Mouse (Mus musculus) megakaryocyte, embryonic 14.5 days (primary cell): Measurements from ENCODE around the gene Kyat1. TPM values are rescaled to one million over a fixed set of nuclear protein-coding genes. Genes with fewer than 3 reads are reported as not detected.
"Not testable (repeated sequence)": the region's sequence is repeated elsewhere in the genome, so short reads cannot be mapped to it uniquely, and the experiment has no call there.

ENCODE experiments used
- H3K27me3 ChIP-seq: replicated peaks from 2 replicates; pipeline ENCODE3; 2012; ENCODE audit warnings: inconsistent platforms
- H3K36me3 ChIP-seq: replicated peaks from 2 replicates; pipeline ENCODE3; 2012; ENCODE audit warnings: low read length, inconsistent platforms, mixed read lengths
- H3K4me1 ChIP-seq: 2 replicates; pipeline ENCODE4 v1.6.1; 2012; ENCODE audit warnings: inconsistent platforms
- H3K4me3 ChIP-seq: replicated peaks from 2 replicates; pipeline ENCODE3; 2012; ENCODE audit warnings: moderate library complexity, mild to moderate bottlenecking, inconsistent platforms
- H3K9me3 ChIP-seq: 2 replicates; pipeline ENCODE4 v1.6.1; 2012; ENCODE audit warnings: inconsistent platforms
- FLI1 ChIP-seq: IDR thresholded peaks from 2 replicates; pipeline ENCODE4 v1.6.1; 2012; ENCODE audit warnings: low read length, inconsistent platforms, mixed read lengths
- GATA1 ChIP-seq: IDR thresholded peaks from 3 replicates; pipeline ENCODE4 v1.6.1; 2012; ENCODE audit warnings: mixed read lengths, low read length, inconsistent platforms, borderline replicate concordance
- polyA plus RNA-seq: library from polyadenylated mRNA; stranded (reverse); fragments of >175 nt; gene quantifications from 2 replicates; pipeline ENCODE4 v1.2.3, GENCODE M21; 2012; ENCODE audit warnings: low replicate concordance; ENCODE audit not compliant: insufficient read depth

Kyat1 gene
- polyA plus RNA-seq, 1 experiment = 7.7 TPM

DNA sequence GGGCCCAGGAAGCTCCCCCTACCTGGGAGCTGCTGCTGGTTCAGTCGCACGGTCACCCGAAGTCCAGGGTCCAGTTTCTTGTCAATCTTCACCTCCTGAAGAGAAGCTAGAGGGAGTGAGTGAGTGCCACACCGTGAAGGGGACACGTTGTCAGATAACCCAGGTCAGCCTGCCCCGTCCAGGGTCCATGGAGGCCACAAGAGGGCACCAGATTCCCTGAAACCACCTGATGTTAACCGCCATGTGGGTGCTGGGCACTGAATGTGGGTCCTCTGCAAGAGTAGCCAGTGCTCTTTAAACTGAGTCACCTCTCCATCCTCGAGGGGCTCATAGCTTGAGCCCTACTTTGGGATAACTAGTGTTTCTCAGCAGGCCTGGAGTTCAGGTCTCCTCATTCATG, 29.8 kb downstream of the Kyat1 start:
- Histone ChIP-seq H3K4me3 (no peak overlapping the region), H3K4me1 (peaks cover 46% of the 10 kb centered on the region), H3K27me3 (no peaks in the 10 kb centered on the region), H3K36me3 (peaks cover 53% of the 10 kb centered on the region), H3K9me3 (peaks cover 6% of the 10 kb centered on the region)
- TF ChIP-seq FLI1 = no peak

DNA sequence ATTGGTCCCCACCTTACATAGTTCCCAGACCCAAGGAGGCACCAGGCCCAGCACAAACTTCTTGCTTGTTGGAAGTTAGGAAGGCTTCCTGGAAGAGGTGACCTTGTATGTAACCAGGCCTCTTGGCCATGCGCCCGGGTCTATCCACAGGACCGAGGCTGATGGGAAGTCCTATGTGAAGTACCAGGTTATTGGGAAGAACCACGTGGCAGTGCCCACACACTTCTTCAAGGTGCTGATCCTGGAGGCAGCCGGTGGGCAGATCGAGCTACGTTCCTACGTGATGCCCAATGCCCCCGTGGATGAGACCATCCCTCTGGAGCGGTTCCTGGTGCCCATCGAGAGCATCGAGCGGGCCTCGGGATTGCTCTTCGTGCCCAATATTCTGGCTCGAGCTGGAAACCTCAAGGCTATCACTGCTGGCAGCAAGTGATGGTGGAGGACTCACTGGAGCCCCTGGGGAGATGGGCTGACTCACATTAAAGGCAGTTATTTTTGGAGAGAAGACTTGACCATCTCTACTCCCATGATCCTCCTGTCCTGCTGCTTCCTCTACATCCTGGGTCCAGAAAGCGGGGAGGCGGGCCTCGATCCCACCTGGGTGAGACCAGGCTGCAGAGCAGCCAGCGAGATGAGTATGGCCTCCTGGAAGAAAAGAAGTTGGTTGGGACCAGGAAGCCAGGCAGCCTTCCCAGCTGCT, 32.0 kb downstream of the Kyat1 start:
- TF ChIP-seq GATA1 (no peak), FLI1 (no peak)
- Histone ChIP-seq H3K4me1 (peaks cover 49% of the 10 kb centered on the region), H3K4me3 (no peak overlapping the region), H3K36me3 (peaks cover 53% of the 10 kb centered on the region), H3K27me3 (no peaks in the 10 kb centered on the region), H3K9me3 (peaks cover 6% of the 10 kb centered on the region)

DNA sequence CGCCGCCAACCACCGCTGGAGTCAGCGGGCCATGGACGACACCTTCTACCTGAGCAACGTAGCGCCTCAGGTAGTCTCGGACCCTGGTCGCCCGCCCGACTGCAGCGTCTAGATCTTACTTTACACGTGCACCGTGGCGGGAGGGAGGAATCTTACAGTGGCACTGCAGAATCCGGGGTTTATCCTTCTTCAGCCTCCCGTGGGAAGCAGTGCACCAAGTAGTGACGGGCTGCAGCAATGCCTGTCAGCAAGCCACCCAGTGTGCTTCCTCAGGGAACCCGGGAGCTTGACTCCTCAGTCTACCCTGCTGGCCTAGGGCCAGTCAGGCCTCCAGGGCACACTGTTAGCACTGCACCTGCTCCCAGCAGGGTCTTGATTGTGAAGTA, 33.7 kb downstream of the Kyat1 start:
- H3K27me3 ChIP-seq = no peaks in the 10 kb centered on the region
- H3K36me3 ChIP-seq = peaks cover 49% of the 10 kb centered on the region
- TF ChIP-seq GATA1 = no peak
- no peak for TF ChIP-seq FLI1
- peak overlapping the region; percentile 98 for H3K4me3 ChIP-seq
- peaks cover 40% of the 10 kb centered on the region for H3K4me1 ChIP-seq
- peaks cover 18% of the 10 kb centered on the region for H3K9me3 ChIP-seq

DNA sequence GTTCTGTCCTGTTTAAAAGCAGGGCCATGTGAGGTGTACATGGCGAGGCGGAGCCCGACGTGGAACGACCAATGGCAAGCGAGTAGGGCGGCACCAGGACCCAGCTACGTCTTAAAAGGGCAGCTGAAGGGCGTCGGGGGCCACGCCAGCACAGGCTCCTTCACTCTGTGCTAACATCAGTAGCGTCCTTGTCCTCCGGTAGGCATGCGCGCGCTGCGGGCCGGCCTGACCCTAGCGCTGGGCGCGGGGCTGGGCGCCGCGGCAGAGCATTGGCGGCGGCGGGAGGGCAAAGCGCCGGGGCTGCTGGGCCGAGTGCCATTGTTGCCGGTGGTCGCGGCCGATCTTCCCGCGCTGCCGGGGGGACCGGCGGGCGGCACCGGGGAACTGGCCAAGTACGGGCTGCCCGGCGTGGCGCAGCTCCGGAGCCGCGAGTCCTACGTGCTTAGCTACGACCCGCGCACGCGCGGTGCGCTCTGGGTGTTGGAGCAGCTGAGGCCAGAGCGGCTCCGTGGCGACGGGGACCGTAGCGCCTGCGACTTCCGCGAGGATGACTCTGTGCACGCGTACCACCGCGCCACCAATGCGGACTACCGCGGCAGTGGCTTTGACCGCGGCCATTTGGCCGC, 34.2 kb downstream of the Kyat1 start, which contains the start of gene Endog:
Gene Endog, plus strand, starts transcription at position 123 of the 626 bp plus-strand sequence.
- Histone ChIP-seq H3K27me3 (no peaks in the 10 kb centered on the region), H3K4me1 (peaks cover 35% of the 10 kb centered on the region)
- TF ChIP-seq FLI1 (no peak), GATA1 (no peak)

DNA sequence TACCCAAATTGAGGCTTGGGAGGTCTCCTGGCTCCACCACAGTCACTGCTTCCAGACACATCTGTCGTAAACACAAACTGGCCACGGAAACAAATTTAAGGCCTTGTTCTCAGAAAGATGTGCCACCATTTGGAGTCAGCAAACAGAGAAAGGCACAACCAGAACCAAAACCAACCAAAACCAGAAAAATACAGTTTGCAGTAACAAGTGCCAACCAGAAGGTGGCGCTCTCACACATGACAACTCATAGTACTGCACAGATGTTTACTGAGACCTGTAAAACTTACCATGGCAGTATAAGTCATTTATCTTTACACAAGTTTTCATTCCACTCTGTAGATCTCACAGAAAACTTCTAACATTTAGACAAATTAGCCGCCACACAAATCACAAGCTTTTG, 39.0 kb downstream of the Kyat1 start:
- Histone ChIP-seq H3K4me1 (peaks cover 18% of the 10 kb centered on the region), H3K36me3 (no peaks in the 10 kb centered on the region), H3K27me3 (peaks cover 3% of the 10 kb centered on the region), H3K4me3 (no peak overlapping the region), H3K9me3 (peaks cover 26% of the 10 kb centered on the region)
- TF ChIP-seq GATA1 = no peak
- TF ChIP-seq FLI1 = no peak

More for the DNA sequence above, 34.2 kb downstream of the Kyat1 start, which contains the start of gene Endog:
- Histone ChIP-seq H3K36me3 (peaks cover 43% of the 10 kb centered on the region), H3K4me3 (peak within 1 kb of the TSS; percentile 98), H3K9me3 (peaks cover 23% of the 10 kb centered on the region)

DNA sequence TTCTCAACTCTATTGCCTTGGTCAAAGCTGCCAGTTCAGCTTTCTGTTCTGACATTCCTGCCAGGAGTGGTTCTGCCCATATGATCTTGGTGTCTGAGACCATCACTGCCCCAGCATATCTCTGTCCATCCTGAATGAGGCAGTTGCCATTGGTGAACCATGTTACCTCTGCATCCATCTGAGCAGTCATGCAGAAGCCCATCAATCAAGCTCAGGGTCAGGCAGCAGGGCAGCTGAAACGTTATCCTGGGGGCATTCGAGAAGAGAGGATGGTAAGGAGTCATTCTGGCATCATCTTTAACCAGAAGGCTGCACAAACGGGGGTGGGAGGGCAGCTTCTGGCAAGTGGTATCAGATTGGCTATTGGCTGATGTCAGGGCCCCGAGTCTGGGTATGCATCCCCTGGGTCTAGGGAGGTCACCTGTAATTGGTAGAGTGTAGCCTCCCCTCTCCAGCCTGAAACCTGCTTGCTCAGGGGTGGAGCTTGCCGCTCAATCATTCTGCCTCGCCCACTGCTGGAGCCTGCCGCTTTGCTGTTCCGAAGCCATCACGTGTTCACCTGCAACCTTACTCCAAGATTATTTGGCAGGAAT, 41.2 kb downstream of the Kyat1 start:
- peaks cover 26% of the 10 kb centered on the region for H3K9me3 ChIP-seq

DNA sequence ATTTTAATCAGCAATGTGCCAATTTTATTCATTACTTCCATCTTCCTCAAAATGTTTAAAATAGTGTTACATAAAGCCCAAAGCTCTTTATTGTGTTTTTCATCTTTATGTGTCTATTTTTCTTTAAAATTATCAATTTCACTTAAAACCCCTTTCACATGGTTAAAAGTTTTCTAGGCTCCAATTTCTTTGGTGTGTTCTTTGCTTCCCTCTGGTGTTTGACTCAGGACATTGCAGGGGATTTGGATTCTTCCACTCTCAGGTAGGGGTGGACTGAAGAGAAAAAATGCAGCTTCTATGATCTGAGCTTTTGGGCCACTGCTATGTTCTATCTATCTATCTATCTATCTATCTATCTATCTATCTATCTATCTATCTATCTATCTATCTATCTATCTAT, 43.8 kb downstream of the Kyat1 start:
- peaks cover 6% of the 10 kb centered on the region for H3K27me3 ChIP-seq
- H3K4me1 ChIP-seq = 0 out of 2 replicates have a peak, but pooled peaks cover 3% of the 10 kb centered on the region
- no peak for TF ChIP-seq GATA1
- TF ChIP-seq FLI1 = no peak
- no peak overlapping the region for H3K4me3 ChIP-seq
- no peaks in the 10 kb centered on the region for H3K36me3 ChIP-seq
- H3K9me3 ChIP-seq = peaks cover 12% of the 10 kb centered on the region

More for the DNA sequence above, 41.2 kb downstream of the Kyat1 start:
- no peak for TF ChIP-seq GATA1
- no peak for TF ChIP-seq FLI1
- no peak overlapping the region for H3K4me3 ChIP-seq
- peaks cover 3% of the 10 kb centered on the region for H3K27me3 ChIP-seq
- H3K4me1 ChIP-seq = peaks cover 11% of the 10 kb centered on the region
- no peaks in the 10 kb centered on the region for H3K36me3 ChIP-seq

DNA sequence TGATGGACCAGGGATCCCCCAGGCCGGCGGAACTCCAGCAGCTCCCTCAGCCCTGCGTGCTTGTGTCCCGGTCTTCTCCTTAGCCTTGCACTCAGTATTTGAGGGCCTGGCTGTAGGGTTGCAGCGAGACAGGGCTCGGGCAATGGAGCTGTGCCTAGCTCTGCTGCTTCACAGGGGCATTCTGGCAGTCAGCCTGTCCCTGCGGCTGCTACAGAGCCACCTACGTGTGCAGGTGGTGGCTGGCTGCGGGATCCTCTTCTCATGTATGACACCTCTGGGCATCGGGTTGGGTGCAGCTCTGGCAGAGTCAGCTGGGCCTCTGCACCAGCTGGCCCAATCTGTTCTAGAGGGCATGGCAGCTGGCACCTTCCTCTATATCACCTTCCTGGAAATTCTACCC, 45.8 kb downstream of the Kyat1 start:
- not testable (repeated sequence) for H3K36me3 ChIP-seq, H3K4me1 ChIP-seq, H3K4me3 ChIP-seq, H3K27me3 ChIP-seq, H3K9me3 ChIP-seq

DNA sequence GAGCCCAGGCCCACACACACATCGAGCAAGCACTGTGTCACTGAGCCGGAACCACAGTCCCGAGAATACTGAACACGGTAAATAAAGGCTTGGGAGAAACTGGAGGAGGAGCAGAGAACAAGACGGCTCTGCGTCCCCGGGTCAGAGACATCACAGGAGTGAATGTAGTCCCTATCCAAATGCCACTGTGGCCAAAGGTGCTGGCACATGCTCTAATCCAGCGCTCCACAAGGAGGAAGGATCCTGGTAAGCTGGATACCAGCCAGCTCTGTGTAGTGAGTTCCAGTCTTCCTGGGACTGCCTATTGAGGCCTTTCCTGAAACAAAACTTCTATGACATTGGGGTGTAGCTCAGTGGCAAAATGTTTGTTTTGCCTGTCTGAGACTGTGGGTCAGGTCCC, 53.0 kb downstream of the Kyat1 start:
- Histone ChIP-seq H3K4me3 (no peak overlapping the region), H3K9me3 (no peaks in the 10 kb centered on the region), H3K4me1 (no peaks in the 10 kb centered on the region), H3K27me3 (peaks cover 1% of the 10 kb centered on the region), H3K36me3 (peaks cover 51% of the 10 kb centered on the region)
- TF ChIP-seq FLI1 (no peak), GATA1 (no peak)

DNA sequence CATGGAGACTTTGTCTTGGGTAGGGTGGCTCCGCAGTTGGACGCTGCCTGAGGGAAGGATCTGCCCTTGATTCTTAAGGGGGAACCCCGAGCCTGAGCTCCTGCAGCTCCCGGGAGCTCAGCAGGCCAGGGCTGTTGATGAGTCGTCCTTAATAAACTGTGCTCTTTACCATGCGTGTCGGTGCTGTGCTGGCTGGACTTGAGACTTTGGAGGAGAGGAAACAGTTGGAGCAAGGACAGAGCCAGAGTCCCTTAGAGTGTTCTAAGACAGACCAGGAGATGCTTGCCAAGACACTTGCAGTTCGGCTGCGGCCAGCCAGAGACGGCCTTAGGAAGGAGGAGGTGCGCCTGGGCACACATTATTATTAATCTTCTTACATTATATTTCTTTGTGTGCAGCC, 53.8 kb downstream of the Kyat1 start:
- no peaks in the 10 kb centered on the region for H3K4me1 ChIP-seq
- peaks cover 59% of the 10 kb centered on the region for H3K36me3 ChIP-seq
- TF ChIP-seq GATA1 (no peak), FLI1 (no peak)
- H3K27me3 ChIP-seq = no peaks in the 10 kb centered on the region
- H3K9me3 ChIP-seq = no peaks in the 10 kb centered on the region
- H3K4me3 ChIP-seq = no peak overlapping the region
